Comparison of ENCODE assay signal across 18 mouse cellular contexts in genomic region chr17:27121781-27122180, GRCm38 (mm10). TPM values are rescaled to one million over a fixed set of nuclear protein-coding genes. Genes with fewer than 3 reads are reported as not detected.
DNase-seq lines count a peak whose midpoint lies in the region; ATAC-seq and TF ChIP-seq lines count a peak whose summit lies in the region.
"Had no signal": no experiment of that assay in that cellular context is flagged by ENCODE, and none has a peak within 500 bp of the region (broad histone marks: within the 10 kb centered on the region; RNA-seq: fewer than 3 reads in every experiment).

No protein-coding gene starts in this region.

- peaks cover 46% of the 10 kb centered on the region for H3K4me1 ChIP-seq in liver, embryonic 12.5 days
- H3K4me1 ChIP-seq in forebrain, embryonic 13.5 days = peaks cover 35% of the 10 kb centered on the region

- H3K27ac ChIP-seq in layer of hippocampus, adult 2 months = peak overlapping the region; percentile 67
- H3K27ac ChIP-seq in liver, embryonic 12.5 days = 0 out of 2 replicates have a peak overlapping the region, but pooled peaks have one; percentile 8
- no peak overlapping the region for H3K27ac ChIP-seq in forebrain, embryonic 13.5 days
- H3K27ac ChIP-seq: embryonic facial prominence, embryonic 13.5 days; lung, embryonic 15.5 days had no signal

- peak; percentile 50 for DNase-seq in adrenal gland, adult 2 months
- DNase-seq in adrenal gland, postnatal 25 days = no peak
- DNase-seq in layer of hippocampus, adult 2 months (ENCODE audit: low spot score in 2 of 2) = no peak
- DNase-seq in layer of hippocampus, postnatal 10 days (ENCODE audit: low spot score in 2 of 2) = no peak
- DNase-seq in yolk sac, embryonic 10.5 days (ENCODE audit: low spot score) = peak; percentile 76
- DNase-seq in frontal cortex, postnatal 14 days (ENCODE audit: low spot score in 2 of 2) = no peak
- DNase-seq: heart, adult 11 months; kidney, postnatal 25 days; thymus, postnatal 25 days had no signal

- WGBS in liver, embryonic 12.5 days (ENCODE audit: insufficient replicate concordance) = 73% methylated on average over 7 of the region's 7 CpGs
- 69% methylated on average over 7 of the region's 7 CpGs for WGBS in forebrain, embryonic 13.5 days

- ATAC-seq in liver, embryonic 12.5 days = peak; percentile 60; the same call in 1 of the 2 replicates
- no peak for ATAC-seq in forebrain, embryonic 13.5 days
- ATAC-seq: inflammation-experienced regulatory T-cells, adult 6 months had no signal

- H3K9ac ChIP-seq in liver, embryonic 12.5 days = no peak overlapping the region
- H3K9ac ChIP-seq in forebrain, embryonic 13.5 days = no peak overlapping the region
- H3K9ac ChIP-seq: lung, embryonic 15.5 days had no signal

- TF ChIP-seq CTCF in layer of hippocampus, adult 2 months (conservative IDR thresholded peaks at IDR 0.05) = no peak

- H3K9me3 ChIP-seq in liver, embryonic 12.5 days (replicated peaks) = no peaks in the 10 kb centered on the region
- H3K9me3 ChIP-seq in forebrain, embryonic 13.5 days (replicated peaks) = no peaks in the 10 kb centered on the region
- H3K9me3 ChIP-seq: embryonic facial prominence, embryonic 13.5 days; lung, embryonic 15.5 days had no signal

- H3K36me3 ChIP-seq in liver, embryonic 12.5 days = peaks cover 58% of the 10 kb centered on the region
- peaks cover 33% of the 10 kb centered on the region for H3K36me3 ChIP-seq in forebrain, embryonic 13.5 days (ENCODE audit: poor library complexity, severe bottlenecking)

- no peak overlapping the region for H3K4me3 ChIP-seq in layer of hippocampus, adult 2 months
- no peak overlapping the region for H3K4me3 ChIP-seq in liver, embryonic 12.5 days
- H3K4me3 ChIP-seq in forebrain, embryonic 13.5 days = no peak overlapping the region
- H3K4me3 ChIP-seq: embryonic facial prominence, embryonic 13.5 days; forebrain, embryonic 10.5 days; lung, embryonic 15.5 days had no signal

- no peak overlapping the region for H3K4me2 ChIP-seq in liver, embryonic 12.5 days
- no peak overlapping the region for H3K4me2 ChIP-seq in forebrain, embryonic 13.5 days
- H3K4me2 ChIP-seq: embryonic facial prominence, embryonic 13.5 days; lung, embryonic 15.5 days had no signal

- H3K27me3 ChIP-seq in liver, embryonic 12.5 days (replicated peaks) = no peaks in the 10 kb centered on the region
- H3K27me3 ChIP-seq in forebrain, embryonic 13.5 days = no peaks in the 10 kb centered on the region
- H3K27me3 ChIP-seq: embryonic facial prominence, embryonic 13.5 days; lung, embryonic 15.5 days had no signal

RNA-seq across cellular contexts. Expression of gene Uqcc2, which starts 11.9 kb away (rescaled TPM):
- total RNA-seq in adrenal gland, adult 2 months (2021) = 100 to 1,000 TPM; 218 to 406 TPM
- 132 and 172 TPM in 2 replicates for polyA plus RNA-seq in adrenal gland, adult 2 months (2012; rRNA removed)
- 212 and 245 TPM in 2 replicates for total RNA-seq in adrenal gland, postnatal 25 days (2021)
- total RNA-seq in layer of hippocampus, adult 2 months (2021) = 100 to 1,000 TPM; 182 to 220 TPM
- total RNA-seq in layer of hippocampus, postnatal 10 days (2021) = 100 to 1,000 TPM; 152 to 168 TPM
- 254 and 262 TPM in 2 replicates for polyA plus RNA-seq in liver, embryonic 12.5 days (2016; fragmentation: Nextera tagmentation; extraction: Ambion mirVana)
- polyA plus RNA-seq in forebrain, embryonic 13.5 days (2015; fragmentation: Nextera tagmentation; extraction: Ambion mirVana) = 310 and 318 TPM in 2 replicates

RNA-seq across cellular contexts. Expression of gene Ip6k3, which starts 45.8 kb away (rescaled TPM):
- 1 to 10 TPM in 1 of 2 experiments, under 1 TPM in 1; 0.69 to 1.9 TPM for total RNA-seq in adrenal gland, adult 2 months (2021)
- polyA plus RNA-seq in adrenal gland, adult 2 months (2012; rRNA removed) = 0.83 and 1.2 TPM in 2 replicates
- 0.52 and 1.6 TPM in 2 replicates for total RNA-seq in adrenal gland, postnatal 25 days (2021)
- total RNA-seq in layer of hippocampus, adult 2 months (2021) = under 1 TPM; 0.15 to 0.20 TPM
- total RNA-seq in layer of hippocampus, postnatal 10 days (2021) = not detected
- 0.13 TPM in 1 of 2 replicates, not detected in the other for polyA plus RNA-seq in liver, embryonic 12.5 days (2016; fragmentation: Nextera tagmentation; extraction: Ambion mirVana)
- 0.21 and 0.35 TPM in 2 replicates for polyA plus RNA-seq in forebrain, embryonic 13.5 days (2015; fragmentation: Nextera tagmentation; extraction: Ambion mirVana)
- total RNA-seq: common myeloid progenitor, adult 5-6 weeks; hematopoietic stem cell, adult 5-6 weeks; left cerebral cortex, postnatal 4 days had no signal
- polyA plus RNA-seq: inflammation-experienced regulatory T-cells, adult 6 months had no signal

Comparison
In these comparisons a context has a peak if more than half of its experiments do, and no peak if none do; other contexts are left out.
1. DNase-seq: peak in adrenal gland, adult 2 months (single experiment) and yolk sac, embryonic 10.5 days (single experiment); none in adrenal gland, postnatal 25 days (single experiment), layer of hippocampus, adult 2 months (0 of 2), layer of hippocampus, postnatal 10 days (0 of 2) and frontal cortex, postnatal 14 days (0 of 2).